Mouse (Mus musculus) thymus, postnatal 4 days (tissue): Measurements from ENCODE around the gene D7Ertd443e.

ENCODE experiments used
- DNase-seq: peaks from one replicate; pipeline ENCODE4 v3.0.0; 2021

The D7Ertd443e gene

GRCm38 (mm10) chr7:134226231-134226630 is 159.2 kb downstream of the D7Ertd443e start:
- DNase-seq, result no peak

GRCm38 (mm10) chr7:134224741-134225612 is 160.5 kb downstream of the D7Ertd443e start:
- DNase-seq, result peak; percentile 69

GRCm38 (mm10) chr7:134224421-134224740 is 161.1 kb downstream of the D7Ertd443e start:
- no peak for DNase-seq

GRCm38 (mm10) chr7:134223444-134224161 is 161.9 kb downstream of the D7Ertd443e start:
- peak; percentile 88 for DNase-seq
